Mouse (Mus musculus): ENCODE results near the gene Kcnj12. TPM values are rescaled to one million over a fixed set of nuclear protein-coding genes. Genes with fewer than 3 reads are reported as not detected.

The Kcnj12 gene
- polyA plus RNA-seq, 1 experiment from 2014 or later: 0.10 TPM

DNA sequence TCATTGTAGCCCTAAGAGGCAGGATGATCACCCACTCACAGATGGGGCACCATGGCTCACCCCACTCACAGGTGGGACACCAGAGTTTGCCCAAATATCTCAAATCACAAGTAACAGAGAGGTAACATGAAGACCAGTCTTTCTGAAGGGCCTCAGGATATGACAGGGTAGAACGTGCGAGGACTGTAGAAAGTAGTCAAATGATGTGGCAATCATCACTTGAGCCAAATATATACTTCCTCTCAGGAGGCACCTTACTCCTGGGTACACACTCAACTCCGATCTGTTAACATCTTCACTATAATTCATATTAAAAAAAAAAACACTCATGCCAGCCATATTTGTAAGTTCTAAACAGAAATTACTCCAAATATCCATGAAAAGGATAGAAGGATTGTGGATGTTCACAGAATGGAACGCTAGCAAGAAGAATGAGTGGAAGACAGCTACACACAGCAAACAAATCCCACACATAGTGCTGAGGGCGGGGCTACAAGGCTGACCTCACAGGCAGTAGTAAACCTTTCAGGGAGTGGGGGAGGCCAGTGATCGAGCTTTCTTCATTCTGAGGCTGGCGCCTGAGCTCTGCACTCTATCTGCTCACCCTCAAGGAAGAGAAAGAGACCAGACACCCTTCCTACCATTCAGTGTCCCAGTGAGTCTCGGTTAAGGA is 90.1 kb downstream of the Kcnj12 start:
- ATAC-seq (ENCODE audit: low read depth): no peak
- 44% methylated on average over 8 of the region's 8 CpGs for WGBS (ENCODE audit: insufficient replicate concordance)
- Histone ChIP-seq H3K9ac (no peak overlapping the region), H3K4me3 (replicated peaks) (no peak overlapping the region), H3K4me2 (no peak overlapping the region), H3K4me1 (replicated peaks) (no peaks in the 10 kb centered on the region), H3K9me3 (replicated peaks) (no peaks in the 10 kb centered on the region), H3K36me3 (no peaks in the 10 kb centered on the region), H3K27me3 (no peaks in the 10 kb centered on the region), H3K27ac (no peak overlapping the region)
- no peak for DNase-seq

DNA sequence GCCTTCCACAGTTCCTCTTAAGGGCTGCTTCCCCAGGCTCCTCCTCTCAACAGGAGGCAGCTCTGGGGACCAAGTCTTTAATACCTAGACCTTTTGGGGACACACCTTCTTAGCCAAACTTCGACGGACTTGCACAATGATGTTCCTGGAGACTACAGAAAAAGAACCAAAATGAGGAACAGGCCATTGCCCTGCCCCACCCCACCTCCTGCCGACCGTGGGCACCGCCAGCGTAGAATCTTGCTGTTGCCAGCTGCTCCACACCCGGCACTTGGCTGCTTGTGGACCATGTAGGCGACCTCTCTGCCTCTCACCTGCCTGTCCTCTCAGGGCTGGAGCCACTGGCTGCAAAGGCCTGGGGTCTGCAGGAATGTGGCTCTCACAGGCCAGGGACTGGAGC is 93.9 kb downstream of the Kcnj12 start:
- no peaks in the 10 kb centered on the region for H3K27me3 ChIP-seq
- H3K27ac ChIP-seq: no peak overlapping the region
- no peaks in the 10 kb centered on the region for H3K4me1 ChIP-seq (replicated peaks)
- no peak overlapping the region for H3K4me2 ChIP-seq
- WGBS (ENCODE audit: insufficient replicate concordance): 35% methylated on average over 8 of the region's 8 CpGs
- no peak overlapping the region for H3K4me3 ChIP-seq (replicated peaks)
- H3K9me3 ChIP-seq (replicated peaks): no peaks in the 10 kb centered on the region
- DNase-seq: no peak
- no peak overlapping the region for H3K9ac ChIP-seq
- no peak for ATAC-seq (ENCODE audit: low read depth)
- no peaks in the 10 kb centered on the region for H3K36me3 ChIP-seq

DNA sequence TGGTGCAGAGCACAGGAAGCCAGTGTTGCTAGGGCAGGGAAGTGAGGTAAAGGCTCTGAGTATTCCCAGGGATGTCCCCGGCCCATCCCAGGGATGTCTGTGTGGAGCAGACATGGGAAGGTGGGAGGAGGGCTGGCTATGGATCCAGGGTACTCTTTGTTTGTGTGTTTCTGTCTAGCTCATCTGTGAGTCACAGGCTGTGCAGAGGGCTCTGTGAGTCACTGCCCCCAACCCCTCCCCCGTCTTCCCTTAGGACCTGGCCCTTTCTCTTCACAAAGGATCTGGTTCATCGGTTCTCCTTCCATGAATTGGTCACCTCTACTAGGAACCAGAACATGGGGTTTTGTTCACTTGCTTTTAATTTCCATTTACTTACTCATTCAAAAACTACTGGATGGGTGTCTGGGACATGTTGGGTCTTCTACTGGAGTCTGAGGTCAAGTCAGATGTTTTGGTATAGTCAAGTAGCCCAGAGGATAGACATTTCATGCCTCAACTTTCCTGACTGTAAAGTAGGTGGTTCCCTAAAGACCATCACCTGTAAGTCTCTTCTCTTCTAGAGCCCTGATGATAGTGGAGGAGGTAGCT is 97.7 kb downstream of the Kcnj12 start:
- ATAC-seq (ENCODE audit: low read depth): no peak
- Histone ChIP-seq H3K9me3 (replicated peaks) (no peaks in the 10 kb centered on the region), H3K36me3 (no peaks in the 10 kb centered on the region), H3K4me3 (replicated peaks) (no peak overlapping the region), H3K9ac (no peak overlapping the region), H3K27ac (no peak overlapping the region), H3K27me3 (no peaks in the 10 kb centered on the region), H3K4me2 (no peak overlapping the region), H3K4me1 (replicated peaks) (no peaks in the 10 kb centered on the region)
- DNase-seq: no peak
- WGBS (ENCODE audit: insufficient replicate concordance): 50% methylated on average over 3 of the region's 3 CpGs

Other genes starting within 250 kb of the Kcnj12 start
- 6.7 and 8.5 TPM in 2 replicates for gene Top3a, start 245.2 kb upstream of the Kcnj12 start, polyA plus RNA-seq (2015; fragmentation: Nextera tagmentation; extraction: Ambion mirVana)
- 2.2 and 3.2 TPM in 2 replicates for gene Smcr8, start 245.0 kb upstream of the Kcnj12 start, polyA plus RNA-seq (2015; fragmentation: Nextera tagmentation; extraction: Ambion mirVana)
- gene Shmt1, start 210.8 kb upstream of the Kcnj12 start, polyA plus RNA-seq (2015; fragmentation: Nextera tagmentation; extraction: Ambion mirVana): 50.1 and 54.2 TPM in 2 replicates
- gene Dhrs7b, start 191.9 kb upstream of the Kcnj12 start, polyA plus RNA-seq (2015; fragmentation: Nextera tagmentation; extraction: Ambion mirVana): 25.5 and 28.9 TPM in 2 replicates
- 33.1 and 33.3 TPM in 2 replicates for gene Tmem11, start 143.3 kb upstream of the Kcnj12 start, polyA plus RNA-seq (2015; fragmentation: Nextera tagmentation; extraction: Ambion mirVana)
- 8.6 and 10.5 TPM in 2 replicates for gene Natd1, start 107.8 kb upstream of the Kcnj12 start, polyA plus RNA-seq (2015; fragmentation: Nextera tagmentation; extraction: Ambion mirVana)
- gene Map2k3, start 90.5 kb upstream of the Kcnj12 start, polyA plus RNA-seq (2015; fragmentation: Nextera tagmentation; extraction: Ambion mirVana): 157 and 164 TPM in 2 replicates
- 2.9 and 3.3 TPM in 2 replicates for gene Tnfrsf13b, start 104.2 kb downstream of the Kcnj12 start, polyA plus RNA-seq (2015; fragmentation: Nextera tagmentation; extraction: Ambion mirVana)
- 14.7 and 15.9 TPM in 2 replicates for gene Usp22, start 152.5 kb downstream of the Kcnj12 start, polyA plus RNA-seq (2015; fragmentation: Nextera tagmentation; extraction: Ambion mirVana)
- gene Aldh3a1, start 185.0 kb downstream of the Kcnj12 start, polyA plus RNA-seq (2015; fragmentation: Nextera tagmentation; extraction: Ambion mirVana): 0.06 TPM in 1 of 2 replicates, not detected in the other
- 21.1 and 24.2 TPM in 2 replicates for gene Aldh3a2, start 244.9 kb downstream of the Kcnj12 start, polyA plus RNA-seq (2015; fragmentation: Nextera tagmentation; extraction: Ambion mirVana)